Mouse (Mus musculus): ENCODE results near the gene Trp63. TPM values are rescaled to one million over a fixed set of nuclear protein-coding genes. Genes with fewer than 3 reads are reported as not detected.

Gene Trp63
- polyA plus RNA-seq, 1 experiment: 5.1 TPM

DNA sequence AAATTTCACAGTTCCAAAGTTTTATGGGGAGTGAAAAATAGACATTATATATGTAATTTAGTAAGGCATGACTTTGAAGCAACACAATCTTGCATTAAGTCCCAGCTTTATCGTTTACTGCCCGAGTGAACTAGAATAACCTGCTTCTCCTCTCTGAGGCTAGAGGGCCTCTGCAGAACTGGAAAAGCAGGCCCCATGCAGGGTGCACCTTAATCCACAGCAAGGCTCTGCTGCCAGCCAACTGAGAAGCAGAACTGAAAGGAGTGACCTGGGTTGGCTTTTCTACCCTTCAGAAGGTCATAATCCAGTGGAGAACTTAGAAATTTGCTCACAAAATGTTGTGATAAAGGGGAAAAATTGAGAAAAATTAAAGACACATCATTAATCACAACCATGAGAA lies 74.5 kb downstream of the Trp63 start:
- WGBS: 64% methylated on average over 2 of the region's 2 CpGs
- no peak for DNase-seq
- TF ChIP-seq CTCF (IDR thresholded peaks at IDR 0.05; ENCODE audit: insufficient read depth, low read length) (no peak), POLR2A (IDR thresholded peaks at IDR 0.05; ENCODE audit: borderline replicate concordance, extremely low read depth, low read depth, low read length) (no peak)

DNA sequence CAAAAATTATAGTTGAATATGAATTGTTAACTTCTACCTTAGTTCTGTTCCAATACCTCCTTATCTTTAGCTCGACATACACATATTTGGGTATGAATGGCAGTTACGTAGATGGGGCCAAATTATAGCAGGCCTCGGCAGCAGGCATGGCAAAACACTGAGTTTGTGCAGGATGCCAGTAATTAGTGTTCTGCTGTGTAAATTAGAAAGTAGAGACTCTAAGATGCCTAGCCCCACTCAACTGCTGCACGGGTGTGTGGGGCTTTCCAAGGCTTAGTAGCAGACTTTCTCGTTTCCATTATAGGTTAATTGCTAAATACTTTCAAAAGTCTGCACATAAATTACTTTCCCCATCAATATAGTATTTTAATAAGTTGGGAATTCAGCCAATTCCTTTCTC lies 82.0 kb downstream of the Trp63 start:
- WGBS: 83% methylated on average over 5 of the region's 5 CpGs
- no peak for DNase-seq
- Histone ChIP-seq H3K4me3 (replicated peaks; ENCODE audit: extremely low read depth, low read depth, low read length) (no peak overlapping the region), H3K4me1 (ENCODE audit: control insufficient read depth, insufficient read depth, low read length) (no peaks in the 10 kb centered on the region)
- TF ChIP-seq CTCF (IDR thresholded peaks at IDR 0.05; ENCODE audit: insufficient read depth, low read length) (no peak), POLR2A (IDR thresholded peaks at IDR 0.05; ENCODE audit: borderline replicate concordance, extremely low read depth, low read depth, low read length) (no peak)

More for the DNA sequence above, 74.5 kb downstream of the Trp63 start:
- Histone ChIP-seq H3K4me1 (ENCODE audit: control insufficient read depth, insufficient read depth, low read length) (no peaks in the 10 kb centered on the region), H3K4me3 (replicated peaks; ENCODE audit: extremely low read depth, low read depth, low read length) (no peak overlapping the region)

GRCm38 (mm10) chr16:25774611-25775010 lies 91.0 kb downstream of the Trp63 start:
- 79% methylated on average over 7 of the region's 7 CpGs for WGBS
- H3K4me1 ChIP-seq (ENCODE audit: control insufficient read depth, insufficient read depth, low read length): no peaks in the 10 kb centered on the region
- no peak for TF ChIP-seq POLR2A (IDR thresholded peaks at IDR 0.05; ENCODE audit: borderline replicate concordance, extremely low read depth, low read depth, low read length)
- no peak for TF ChIP-seq CTCF (IDR thresholded peaks at IDR 0.05; ENCODE audit: insufficient read depth, low read length)
- DNase-seq: no peak
- no peak overlapping the region for H3K4me3 ChIP-seq (replicated peaks; ENCODE audit: extremely low read depth, low read depth, low read length)

- DNase-seq: no peak
- no peaks in the 10 kb centered on the region for H3K4me1 ChIP-seq (ENCODE audit: control insufficient read depth, insufficient read depth, low read length)
- H3K4me3 ChIP-seq (replicated peaks; ENCODE audit: extremely low read depth, low read depth, low read length): no peak overlapping the region
- no peak for TF ChIP-seq CTCF (IDR thresholded peaks at IDR 0.05; ENCODE audit: insufficient read depth, low read length)
- TF ChIP-seq POLR2A (IDR thresholded peaks at IDR 0.05; ENCODE audit: borderline replicate concordance, extremely low read depth, low read depth, low read length): no peak
- WGBS: 68% methylated on average over 1 of the region's 1 CpGs
Observed at GRCm38 (mm10) chr16:25777501-25777900, 93.9 kb downstream of the Trp63 start.

- TF ChIP-seq POLR2A (IDR thresholded peaks at IDR 0.05; ENCODE audit: borderline replicate concordance, extremely low read depth, low read depth, low read length) (no peak), CTCF (IDR thresholded peaks at IDR 0.05; ENCODE audit: insufficient read depth, low read length) (no peak)
- 52% methylated on average over 4 of the region's 4 CpGs for WGBS
- H3K4me3 ChIP-seq (replicated peaks; ENCODE audit: extremely low read depth, low read depth, low read length): no peak overlapping the region
- DNase-seq: no peak
- H3K4me1 ChIP-seq (ENCODE audit: control insufficient read depth, insufficient read depth, low read length): no peaks in the 10 kb centered on the region
Observed at GRCm38 (mm10) chr16:25779964-25780363, 96.4 kb downstream of the Trp63 start.

GRCm38 (mm10) chr16:25784246-25784645 lies 100.7 kb downstream of the Trp63 start:
- Histone ChIP-seq H3K4me1 (ENCODE audit: control insufficient read depth, insufficient read depth, low read length) (no peaks in the 10 kb centered on the region), H3K4me3 (replicated peaks; ENCODE audit: extremely low read depth, low read depth, low read length) (no peak overlapping the region)
- no peak for TF ChIP-seq POLR2A (IDR thresholded peaks at IDR 0.05; ENCODE audit: borderline replicate concordance, extremely low read depth, low read depth, low read length)
- TF ChIP-seq CTCF (IDR thresholded peaks at IDR 0.05; ENCODE audit: insufficient read depth, low read length): no peak
- 73% methylated on average over 2 of the region's 2 CpGs for WGBS
- no peak for DNase-seq

- WGBS: 73% methylated on average over 5 of the region's 5 CpGs
- DNase-seq: no peak
- no peak for TF ChIP-seq CTCF (IDR thresholded peaks at IDR 0.05; ENCODE audit: insufficient read depth, low read length)
- TF ChIP-seq POLR2A (IDR thresholded peaks at IDR 0.05; ENCODE audit: borderline replicate concordance, extremely low read depth, low read depth, low read length): no peak
- Histone ChIP-seq H3K4me1 (ENCODE audit: control insufficient read depth, insufficient read depth, low read length) (no peaks in the 10 kb centered on the region), H3K4me3 (replicated peaks; ENCODE audit: extremely low read depth, low read depth, low read length) (no peak overlapping the region)
Observed at GRCm38 (mm10) chr16:25786457-25786856, 102.9 kb downstream of the Trp63 start.

- no peak overlapping the region for H3K4me3 ChIP-seq (replicated peaks; ENCODE audit: extremely low read depth, low read depth, low read length)
- TF ChIP-seq POLR2A (IDR thresholded peaks at IDR 0.05; ENCODE audit: borderline replicate concordance, extremely low read depth, low read depth, low read length) (no peak), CTCF (IDR thresholded peaks at IDR 0.05; ENCODE audit: insufficient read depth, low read length) (no peak)
- H3K4me1 ChIP-seq (ENCODE audit: control insufficient read depth, insufficient read depth, low read length): no peaks in the 10 kb centered on the region
- DNase-seq: no peak
- WGBS: 66% methylated on average over 5 of the region's 5 CpGs
Observed at GRCm38 (mm10) chr16:25792640-25793266, 109.2 kb downstream of the Trp63 start.

DNA sequence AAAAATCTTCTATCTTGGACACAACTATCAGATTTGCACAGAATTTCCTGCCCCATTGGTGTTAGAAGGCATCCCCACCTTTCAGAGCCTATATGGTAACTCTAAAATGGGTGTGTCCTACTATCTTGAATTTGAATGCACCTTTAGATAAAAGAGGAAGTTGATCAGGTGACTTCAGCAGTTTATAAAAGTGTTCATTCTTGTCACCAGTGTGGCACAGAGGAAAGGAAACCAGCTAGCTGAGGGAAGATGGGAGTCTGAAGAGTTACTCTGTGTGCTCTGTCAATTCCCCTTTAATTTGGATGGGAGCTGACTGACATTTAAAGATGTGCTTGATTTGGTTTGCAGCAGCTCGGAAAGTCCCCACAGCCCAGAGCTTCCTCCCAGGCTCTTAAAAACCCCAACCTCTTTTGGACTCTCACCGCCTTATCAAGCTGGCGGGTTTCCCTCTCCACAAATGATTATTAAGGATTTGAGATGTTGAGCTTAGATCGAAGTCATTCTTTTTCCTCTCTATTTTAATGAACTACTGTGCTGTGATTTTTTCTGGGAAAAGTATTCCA lies 114.2 kb downstream of the Trp63 start:
- no peak for TF ChIP-seq POLR2A (IDR thresholded peaks at IDR 0.05; ENCODE audit: borderline replicate concordance, extremely low read depth, low read depth, low read length)
- TF ChIP-seq CTCF (IDR thresholded peaks at IDR 0.05; ENCODE audit: insufficient read depth, low read length): no peak
- no peaks in the 10 kb centered on the region for H3K4me1 ChIP-seq (ENCODE audit: control insufficient read depth, insufficient read depth, low read length)
- no peak for DNase-seq
- WGBS: 68% methylated on average over 4 of the region's 4 CpGs
- H3K4me3 ChIP-seq (replicated peaks; ENCODE audit: extremely low read depth, low read depth, low read length): no peak overlapping the region

GRCm38 (mm10) chr16:25799618-25800017 lies 116.1 kb downstream of the Trp63 start:
- Histone ChIP-seq H3K4me1 (ENCODE audit: control insufficient read depth, insufficient read depth, low read length) (no peaks in the 10 kb centered on the region), H3K4me3 (replicated peaks; ENCODE audit: extremely low read depth, low read depth, low read length) (no peak overlapping the region)
- TF ChIP-seq CTCF (IDR thresholded peaks at IDR 0.05; ENCODE audit: insufficient read depth, low read length) (no peak), POLR2A (IDR thresholded peaks at IDR 0.05; ENCODE audit: borderline replicate concordance, extremely low read depth, low read depth, low read length) (no peak)
- DNase-seq: no peak

Data from lung, adult 2 months (tissue).